ENCODE assay signal across 14 mouse cellular contexts in genomic region chr9:59940913-59941884, GRCm38 (mm10). TPM values are rescaled to one million over a fixed set of nuclear protein-coding genes. Genes with fewer than 3 reads are reported as not detected.
DNase-seq lines count a peak whose midpoint lies in the region; ATAC-seq and TF ChIP-seq lines count a peak whose summit lies in the region.
"Had no signal": no experiment of that assay in that cellular context is flagged by ENCODE, and none has a peak within 500 bp of the region (broad histone marks: within the 10 kb centered on the region; RNA-seq: fewer than 3 reads in every experiment).

No protein-coding gene starts in this region.

- TF ChIP-seq EP300 in stomach, postnatal 0 days (optimal IDR thresholded peaks at IDR 0.05): no peak

- no peaks in the 10 kb centered on the region for H3K27me3 ChIP-seq in heart, embryonic 12.5 days (replicated peaks)
- no peaks in the 10 kb centered on the region for H3K27me3 ChIP-seq in stomach, embryonic 15.5 days (replicated peaks)
- no peaks in the 10 kb centered on the region for H3K27me3 ChIP-seq in stomach, postnatal 0 days (ENCODE audit: control insufficient read depth, insufficient read depth, low read length)
- no peaks in the 10 kb centered on the region for H3K27me3 ChIP-seq in intestine, postnatal 0 days (replicated peaks; ENCODE audit: control insufficient read depth, insufficient read depth, low read length)
- no peaks in the 10 kb centered on the region for H3K27me3 ChIP-seq in kidney, embryonic 14.5 days (ENCODE audit: control insufficient read depth, insufficient read depth, low read length)
- H3K27me3 ChIP-seq: embryonic facial prominence, embryonic 13.5 days had no signal

- H3K36me3 ChIP-seq in heart, embryonic 12.5 days: no peaks in the 10 kb centered on the region
- no peaks in the 10 kb centered on the region for H3K36me3 ChIP-seq in stomach, embryonic 15.5 days
- H3K36me3 ChIP-seq in stomach, postnatal 0 days (ENCODE audit: control insufficient read depth, insufficient read depth, low read length): no peaks in the 10 kb centered on the region
- H3K36me3 ChIP-seq in intestine, postnatal 0 days (ENCODE audit: control insufficient read depth, insufficient read depth): no peaks in the 10 kb centered on the region
- no peaks in the 10 kb centered on the region for H3K36me3 ChIP-seq in kidney, embryonic 14.5 days (ENCODE audit: control insufficient read depth, insufficient read depth, low read length)
- H3K36me3 ChIP-seq: embryonic facial prominence, embryonic 13.5 days had no signal

- H3K4me2 ChIP-seq in heart, embryonic 12.5 days: no peak overlapping the region
- H3K4me2 ChIP-seq in stomach, embryonic 15.5 days: no peak overlapping the region
- no peak overlapping the region for H3K4me2 ChIP-seq in stomach, postnatal 0 days (replicated peaks; ENCODE audit: low read depth)
- peak overlapping the region; percentile 66 for H3K4me2 ChIP-seq in intestine, postnatal 0 days (replicated peaks; ENCODE audit: low read depth)
- H3K4me2 ChIP-seq in kidney, embryonic 14.5 days (replicated peaks; ENCODE audit: low read depth, low read length): no peak overlapping the region
- H3K4me2 ChIP-seq: embryonic facial prominence, embryonic 13.5 days had no signal

- no peak for TF ChIP-seq CTCF in stomach, postnatal 0 days (IDR thresholded peaks at IDR 0.05; ENCODE audit: low read depth)
- no peak for TF ChIP-seq CTCF in intestine, postnatal 0 days (IDR thresholded peaks at IDR 0.05; ENCODE audit: low read depth)

- H3K9ac ChIP-seq in heart, embryonic 12.5 days: no peak overlapping the region
- H3K9ac ChIP-seq in stomach, embryonic 15.5 days: no peak overlapping the region
- no peak overlapping the region for H3K9ac ChIP-seq in stomach, postnatal 0 days (ENCODE audit: low read length)
- no peak overlapping the region for H3K9ac ChIP-seq in intestine, postnatal 0 days (ENCODE audit: low read depth, low read length)
- H3K9ac ChIP-seq in kidney, embryonic 14.5 days (ENCODE audit: low read depth, low read length): no peak overlapping the region
- H3K9ac ChIP-seq: embryonic facial prominence, embryonic 13.5 days had no signal

- no peaks in the 10 kb centered on the region for H3K9me3 ChIP-seq in heart, embryonic 12.5 days (replicated peaks)
- H3K9me3 ChIP-seq in stomach, embryonic 15.5 days: no peaks in the 10 kb centered on the region
- H3K9me3 ChIP-seq in stomach, postnatal 0 days (ENCODE audit: control insufficient read depth, low read length): no peaks in the 10 kb centered on the region
- H3K9me3 ChIP-seq in intestine, postnatal 0 days (ENCODE audit: control insufficient read depth): no peaks in the 10 kb centered on the region
- H3K9me3 ChIP-seq in kidney, embryonic 14.5 days (ENCODE audit: control insufficient read depth, low read length): no peaks in the 10 kb centered on the region
- H3K9me3 ChIP-seq: embryonic facial prominence, embryonic 13.5 days had no signal

- intact Hi-C loops in heart, postnatal 36 days (cut with DNase I): no loop called here
- intact Hi-C loops in left cerebral cortex, postnatal 36 days (cut with DNase I): no loop called here

- DNase-seq in heart, postnatal 36 days: no peak
- no peak for DNase-seq in stomach, postnatal 0 days (ENCODE audit: low spot score)
- no peak for DNase-seq in left cerebral cortex, postnatal 36 days (ENCODE audit: low spot score in 2 of 2)
- DNase-seq in spleen, adult 18-20 months: no peak
- DNase-seq: cerebellum, adult 18-20 months had no signal

- 60% methylated on average over 9 of the region's 12 CpGs for WGBS in heart, embryonic 12.5 days
- 64% methylated on average over 12 of the region's 12 CpGs for WGBS in stomach, embryonic 15.5 days
- 58% methylated on average over 11 of the region's 12 CpGs for WGBS in stomach, postnatal 0 days
- WGBS in intestine, postnatal 0 days: 43% methylated on average over 12 of the region's 12 CpGs
- WGBS in kidney, embryonic 14.5 days: 65% methylated on average over 9 of the region's 12 CpGs

- 0 out of 2 replicates have a peak overlapping the region, but pooled peaks have one; percentile 8 for H3K27ac ChIP-seq in heart, embryonic 12.5 days (ENCODE audit: poor library complexity, severe bottlenecking)
- H3K27ac ChIP-seq in stomach, embryonic 15.5 days: peak overlapping the region; percentile 44; the same call in 1 of the 2 replicates
- H3K27ac ChIP-seq in stomach, postnatal 0 days (replicated peaks): no peak overlapping the region
- peak overlapping the region; percentile 28; the same call in 1 of the 2 replicates for H3K27ac ChIP-seq in intestine, postnatal 0 days (ENCODE audit: low read depth, low read length)
- H3K27ac ChIP-seq in kidney, embryonic 14.5 days (ENCODE audit: low read depth, low read length): no peak overlapping the region
- H3K27ac ChIP-seq: embryonic facial prominence, embryonic 13.5 days had no signal

- H3K4me1 ChIP-seq in heart, embryonic 12.5 days (replicated peaks): peaks cover 21% of the 10 kb centered on the region
- H3K4me1 ChIP-seq in stomach, embryonic 15.5 days: 0 out of 2 replicates have a peak, but pooled peaks cover 4% of the 10 kb centered on the region
- H3K4me1 ChIP-seq in stomach, postnatal 0 days (replicated peaks; ENCODE audit: control insufficient read depth, insufficient read depth): no peaks in the 10 kb centered on the region
- 0 out of 2 replicates have a peak, but pooled peaks cover 8% of the 10 kb centered on the region for H3K4me1 ChIP-seq in intestine, postnatal 0 days (replicated peaks; ENCODE audit: control insufficient read depth, insufficient read depth, low read length)
- no peaks in the 10 kb centered on the region for H3K4me1 ChIP-seq in kidney, embryonic 14.5 days (ENCODE audit: control insufficient read depth, insufficient read depth, low read length)

- H3K4me3 ChIP-seq in heart, embryonic 12.5 days: no peak overlapping the region
- H3K4me3 ChIP-seq in stomach, embryonic 15.5 days (replicated peaks): 0 out of 2 replicates have a peak overlapping the region, but pooled peaks have one; percentile 20
- H3K4me3 ChIP-seq in stomach, postnatal 0 days (ENCODE audit: low read depth, low read length): no peak overlapping the region
- peak overlapping the region; percentile 41 for H3K4me3 ChIP-seq in intestine, postnatal 0 days (ENCODE audit: low read depth, low read length)
- no peak overlapping the region for H3K4me3 ChIP-seq in kidney, embryonic 14.5 days (ENCODE audit: low read length)
- H3K4me3 ChIP-seq: embryonic facial prominence, embryonic 13.5 days had no signal

- no peak for ATAC-seq in heart, embryonic 12.5 days (ENCODE audit: insufficient number of reproducible peaks, low FRiP score)
- no peak for ATAC-seq in stomach, embryonic 15.5 days (ENCODE audit: insufficient read depth, low FRiP score, low read depth)
- ATAC-seq in stomach, postnatal 0 days (ENCODE audit: low FRiP score, low TSS enrichment): no peak
- ATAC-seq in intestine, postnatal 0 days: peak; percentile 49; the same call in 1 of the 2 replicates
- ATAC-seq in kidney, embryonic 14.5 days (ENCODE audit: low FRiP score, low TSS enrichment): no peak
- ATAC-seq: forebrain, embryonic 14.5 days had no signal

RNA-seq across cellular contexts. Expression of gene Nr2e3, which starts 19.3 kb away (rescaled TPM):
- 0.09 TPM in 1 of 2 replicates, not detected in the other for polyA plus RNA-seq in heart, embryonic 12.5 days (2016; fragmentation: Nextera tagmentation; extraction: Ambion mirVana)
- total RNA-seq in heart, postnatal 36 days (2021): not detected
- polyA plus RNA-seq in stomach, embryonic 15.5 days (2015; fragmentation: Nextera tagmentation; extraction: Ambion mirVana): 1.5 and 2.0 TPM in 2 replicates
- polyA plus RNA-seq in stomach, postnatal 0 days (2015; fragmentation: Nextera tagmentation; extraction: Ambion mirVana): 0.08 TPM in 1 of 2 replicates, not detected in the other
- polyA plus RNA-seq in intestine, postnatal 0 days (2015; fragmentation: Nextera tagmentation; extraction: Ambion mirVana): 42.0 and 48.5 TPM in 2 replicates
- polyA plus RNA-seq in kidney, embryonic 14.5 days (2014; fragmentation: Nextera tagmentation; extraction: Ambion mirVana): not detected in 2 replicates
- total RNA-seq in left cerebral cortex, postnatal 36 days (2021): not detected
- total RNA-seq: gastrocnemius, postnatal 4 days; left cerebral cortex, postnatal 10 days had no signal
- polyA plus RNA-seq: C2C12; forebrain, embryonic 14.5 days had no signal

Comparison
In these comparisons a context has a peak if more than half of its experiments do, and no peak if none do; other contexts are left out.
1. H3K27ac ChIP-seq: peak in heart, embryonic 12.5 days (single experiment), stomach, embryonic 15.5 days (single experiment) and intestine, postnatal 0 days (single experiment); none in stomach, postnatal 0 days (single experiment) and kidney, embryonic 14.5 days (single experiment).
2. H3K4me3 ChIP-seq: peak in stomach, embryonic 15.5 days (single experiment) and intestine, postnatal 0 days (single experiment); none in heart, embryonic 12.5 days (single experiment), stomach, postnatal 0 days (single experiment) and kidney, embryonic 14.5 days (single experiment).
3. RNA of gene Nr2e3, which starts 19.3 kb away (polyA plus RNA-seq): 42.0 to 48.5 TPM in intestine, postnatal 0 days; 1.5 to 2.0 TPM in stomach, embryonic 15.5 days, 0.09 TPM in heart, embryonic 12.5 days, 0.08 TPM in stomach, postnatal 0 days and not detected in kidney, embryonic 14.5 days; every median in the first group is over 10 times any median in the second.